7 mouse cellular contexts compared by ENCODE assay signal in genomic region chr13:63566018-63567015, GRCm38 (mm10). TPM values are rescaled to one million over a fixed set of nuclear protein-coding genes. Genes with fewer than 3 reads are reported as not detected.
DNase-seq lines count a peak whose midpoint lies in the region; ATAC-seq lines count a peak whose summit lies in the region.

No protein-coding gene starts in this region.

- no peaks in the 10 kb centered on the region for H3K36me3 ChIP-seq in intestine, embryonic 15.5 days
- H3K36me3 ChIP-seq in midbrain, embryonic 11.5 days (ENCODE audit: control insufficient read depth, insufficient read depth, low read length): no peaks in the 10 kb centered on the region

- intact Hi-C loops in gastrocnemius, postnatal 14 days (cut with DNase I; ENCODE audit: low total_unique reads): no loop called here
- intact Hi-C loops in left cerebral cortex, postnatal 4 days (cut with DNase I): loop anchor here (5.0 to 10.0 kb wide), 4 partner anchors 132 to 468 kb away; partner anchors contain the start of gene Ercc6l2

- peak overlapping the region; percentile 99 for H3K27ac ChIP-seq in intestine, embryonic 15.5 days
- peak overlapping the region; percentile 100 for H3K27ac ChIP-seq in midbrain, embryonic 11.5 days (ENCODE audit: low read depth, low read length)

- peak overlapping the region; percentile 93 for H3K4me3 ChIP-seq in intestine, embryonic 15.5 days (replicated peaks)
- H3K4me3 ChIP-seq in midbrain, embryonic 11.5 days (ENCODE audit: low read depth, low read length): peak overlapping the region; percentile 97

- H3K9ac ChIP-seq in intestine, embryonic 15.5 days: peak overlapping the region; percentile 98
- H3K9ac ChIP-seq in midbrain, embryonic 11.5 days (ENCODE audit: low read length): peak overlapping the region; percentile 99

- peak overlapping the region; percentile 87 for H3K4me2 ChIP-seq in intestine, embryonic 15.5 days (replicated peaks)
- peak overlapping the region; percentile 97 for H3K4me2 ChIP-seq in midbrain, embryonic 11.5 days

- under 1% methylated on average over 46 of the region's 46 CpGs for WGBS in intestine, embryonic 15.5 days
- WGBS in midbrain, embryonic 11.5 days: under 1% methylated on average over 46 of the region's 46 CpGs

- no peaks in the 10 kb centered on the region for H3K27me3 ChIP-seq in intestine, embryonic 15.5 days (replicated peaks)
- H3K27me3 ChIP-seq in midbrain, embryonic 11.5 days (ENCODE audit: control insufficient read depth, insufficient read depth, low read length): peaks cover 15% of the 10 kb centered on the region

- peaks cover 10% of the 10 kb centered on the region; the same call in 1 of the 2 replicates for H3K4me1 ChIP-seq in intestine, embryonic 15.5 days (replicated peaks)
- H3K4me1 ChIP-seq in midbrain, embryonic 11.5 days (ENCODE audit: control insufficient read depth, insufficient read depth, low read length): peaks cover 33% of the 10 kb centered on the region

- peak; percentile 57 for ATAC-seq in intestine, embryonic 15.5 days
- peak; percentile 71 for ATAC-seq in midbrain, embryonic 11.5 days (ENCODE audit: low FRiP score)

- H3K9me3 ChIP-seq in intestine, embryonic 15.5 days: no peaks in the 10 kb centered on the region
- no peaks in the 10 kb centered on the region for H3K9me3 ChIP-seq in midbrain, embryonic 11.5 days (ENCODE audit: control insufficient read depth, low read length)

- peak; percentile 92 for DNase-seq in adrenal gland, adult 2 months
- peak; percentile 99 for DNase-seq in embryo, embryonic 10.5 days (ENCODE audit: low spot score)
- peak; percentile 81 for DNase-seq in gastrocnemius, postnatal 14 days
- peak; percentile 95 for DNase-seq in left cerebral cortex, postnatal 4 days
- peak; percentile 99 for DNase-seq in midbrain, embryonic 11.5 days (ENCODE audit: low spot score, missing footprints)
- peak; percentile 54 for DNase-seq in spleen, adult 12 weeks (ENCODE audit: low spot score)

RNA-seq across cellular contexts. Expression of gene Ptch1, which starts 7.1 kb away (rescaled TPM):
- 10 to 100 TPM; 30.8 to 57.5 TPM for total RNA-seq in adrenal gland, adult 2 months (2021)
- polyA plus RNA-seq in adrenal gland, adult 2 months (2012; rRNA removed): 46.7 and 50.1 TPM in 2 replicates
- total RNA-seq in gastrocnemius, postnatal 14 days (2021): 10 to 100 TPM; 10.3 to 15.2 TPM
- polyA plus RNA-seq in intestine, embryonic 15.5 days (2015; fragmentation: Nextera tagmentation; extraction: Ambion mirVana): 30.5 and 34.1 TPM in 2 replicates
- total RNA-seq in left cerebral cortex, postnatal 4 days (2021): 10 to 100 TPM; 37.5 to 40.9 TPM
- 22.6 and 22.9 TPM in 2 replicates for polyA plus RNA-seq in midbrain, embryonic 11.5 days (2014; fragmentation: Nextera tagmentation; extraction: Ambion mirVana)

Comparison
In these comparisons a context has a peak if more than half of its experiments do, and no peak if none do; other contexts are left out.
1. Peak in every context shown above with its lines: DNase-seq, ATAC-seq, H3K4me3 ChIP-seq and H3K27ac ChIP-seq.